Mouse (Mus musculus): Measurements from ENCODE around the gene Aoc3.
"Not testable (repeated sequence)": the region's sequence is repeated elsewhere in the genome, so short reads cannot be mapped to it uniquely, and the experiment has no call there.

The Aoc3 gene

DNA sequence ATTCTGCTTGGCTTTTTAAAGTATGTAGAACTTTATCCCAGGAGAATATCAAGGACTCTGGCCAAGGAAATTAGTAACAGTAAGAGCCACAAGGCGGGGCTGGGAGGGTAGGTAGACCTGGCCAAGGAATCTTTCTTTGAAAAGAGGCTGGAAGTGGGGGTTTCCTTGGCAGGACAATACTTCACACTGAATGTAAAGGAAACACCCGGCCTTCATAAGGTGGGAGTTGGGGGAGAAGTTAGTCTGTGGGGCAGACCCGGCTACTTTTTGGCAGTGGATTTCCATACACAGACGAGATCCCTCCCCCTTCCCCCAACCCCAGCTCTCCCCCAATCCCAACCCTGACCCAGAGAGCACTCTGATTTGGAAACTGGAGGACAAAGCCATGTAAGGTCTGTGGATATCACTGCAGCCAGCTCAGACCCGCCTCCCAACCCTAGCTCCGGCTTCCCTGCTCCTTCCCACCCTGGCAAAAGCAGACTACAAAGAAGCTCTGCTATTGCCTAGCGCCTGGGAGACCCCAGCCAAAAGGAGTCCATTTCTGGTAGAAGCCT is at the start of gene Aoc3:
Gene Aoc3 (plus strand): TSS at position 235 of the 554 bp plus-strand sequence.
- no peak for DNase-seq (ENCODE audit: low read depth, low spot score)

DNA sequence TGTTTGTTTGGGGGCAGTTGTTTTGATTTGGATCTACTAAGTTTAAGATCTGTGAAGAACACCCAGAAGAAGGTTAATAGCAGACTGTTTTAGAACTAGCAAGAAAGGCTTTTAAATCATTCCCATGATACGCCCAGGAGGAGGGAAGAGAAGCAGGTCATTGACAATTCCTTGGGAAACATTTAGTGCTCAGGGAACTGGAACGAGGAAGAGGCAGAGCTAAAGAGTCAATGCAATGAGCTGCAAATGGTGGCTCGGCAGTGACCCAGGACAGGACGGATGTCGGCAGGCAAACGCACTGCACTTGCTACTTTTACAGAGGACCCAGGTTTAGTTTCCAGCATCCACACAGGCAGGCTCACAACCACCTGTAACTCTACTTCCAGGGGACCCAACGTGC is 49.6 kb upstream of the Aoc3 start:
- DNase-seq (ENCODE audit: low read depth, low spot score) = no peak

DNA sequence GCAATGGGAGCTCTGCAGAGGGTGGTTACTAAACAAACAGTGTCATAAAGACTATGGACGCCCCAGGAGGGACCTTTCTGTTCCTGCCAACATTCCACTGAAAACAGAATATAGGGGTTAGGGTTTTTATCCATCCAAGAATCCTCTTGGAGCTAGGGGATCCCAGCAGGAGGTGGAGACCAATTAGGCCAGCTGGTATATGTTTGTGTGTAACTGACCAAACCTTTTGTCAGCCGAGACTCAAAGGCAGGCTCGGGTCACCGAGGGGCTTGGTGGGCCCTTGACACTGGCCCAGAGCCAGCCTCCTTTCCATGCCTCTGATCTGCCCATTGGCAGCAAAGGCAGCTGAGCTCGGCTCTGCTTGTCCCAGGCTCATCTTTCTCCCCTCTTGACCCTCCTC is 47.5 kb upstream of the Aoc3 start:
- DNase-seq (ENCODE audit: low read depth, low spot score) = no peak

DNA sequence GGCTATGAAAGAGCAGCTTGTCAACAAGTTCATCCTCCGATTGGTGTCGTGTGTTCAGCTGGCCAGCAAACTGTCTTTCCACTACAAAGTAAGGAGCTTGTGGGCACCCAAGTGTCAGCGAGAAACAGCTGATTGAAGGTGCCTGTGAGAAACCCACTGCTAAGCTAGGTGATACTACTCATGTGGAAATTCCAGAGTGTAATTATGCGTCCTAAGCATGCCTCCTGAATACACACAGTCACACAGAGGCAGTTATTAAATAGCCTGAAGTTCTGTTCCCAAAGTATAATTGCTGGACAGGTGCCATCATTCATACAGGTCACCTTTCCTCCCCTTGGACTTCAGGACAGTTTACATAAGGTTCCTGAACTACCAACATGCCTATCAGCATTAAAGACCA is 46.6 kb upstream of the Aoc3 start:
- no peak for DNase-seq (ENCODE audit: low read depth, low spot score)

DNA sequence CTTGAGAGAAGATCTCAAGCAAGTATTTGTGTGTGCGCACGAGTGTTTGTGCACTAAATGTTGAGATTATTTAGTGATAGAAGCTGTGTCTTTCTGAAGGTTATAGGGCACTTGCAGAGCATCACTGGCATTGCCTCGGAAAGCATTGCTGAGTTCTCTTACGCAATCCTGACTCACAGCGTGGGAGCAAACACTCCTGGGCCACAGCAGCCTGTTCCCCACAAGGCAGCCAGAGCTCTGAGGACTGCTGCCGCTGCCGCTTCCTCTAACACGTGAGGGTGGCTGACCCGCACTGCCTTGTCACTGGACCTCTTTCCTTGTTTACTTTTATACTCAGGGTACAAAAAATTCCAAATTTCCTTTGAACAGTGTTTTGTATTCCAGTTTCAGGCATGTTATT is 43.1 kb upstream of the Aoc3 start:
- DNase-seq (ENCODE audit: low read depth, low spot score) = no peak

DNA sequence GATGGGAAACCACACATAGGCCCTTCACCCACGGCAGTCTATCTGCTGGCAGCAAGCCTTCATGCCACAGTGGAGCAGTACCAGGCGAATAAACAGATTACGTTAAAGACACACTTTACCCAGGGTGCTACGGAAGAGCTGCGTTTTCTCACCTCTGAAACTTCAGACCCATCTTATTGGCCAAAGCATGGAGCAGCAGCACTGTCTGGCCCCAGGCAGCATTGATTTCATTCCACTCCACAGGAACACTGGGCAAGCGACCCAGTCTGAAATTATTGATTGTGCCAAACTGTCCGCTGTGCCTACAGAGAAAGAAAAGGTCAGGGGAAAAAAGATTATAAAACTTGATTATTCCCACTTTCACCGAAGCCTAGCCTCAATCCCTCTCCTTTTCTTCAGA is 39.2 kb upstream of the Aoc3 start:
- no peak for DNase-seq (ENCODE audit: low read depth, low spot score)

DNA sequence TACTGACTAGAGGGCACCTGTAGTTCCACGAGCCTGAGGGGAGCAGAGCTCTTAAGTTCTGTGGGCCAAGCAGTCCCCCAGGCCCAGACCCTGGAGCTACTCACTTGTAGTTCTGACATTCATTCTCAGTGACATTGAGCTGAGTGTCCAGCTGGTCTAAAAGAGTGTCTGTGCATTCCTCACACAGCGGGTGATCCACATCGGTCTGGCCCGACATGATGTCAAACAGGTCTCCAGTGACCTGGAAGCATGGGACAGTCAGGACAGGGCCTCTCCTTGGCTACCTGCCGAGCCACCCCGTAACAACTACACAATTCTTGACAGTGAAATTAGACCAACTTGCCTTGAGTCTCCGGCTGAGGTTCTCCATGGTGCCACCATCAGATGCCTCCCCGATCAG is 35.2 kb upstream of the Aoc3 start:
- DNase-seq (ENCODE audit: low read depth, low spot score) = no peak

DNA sequence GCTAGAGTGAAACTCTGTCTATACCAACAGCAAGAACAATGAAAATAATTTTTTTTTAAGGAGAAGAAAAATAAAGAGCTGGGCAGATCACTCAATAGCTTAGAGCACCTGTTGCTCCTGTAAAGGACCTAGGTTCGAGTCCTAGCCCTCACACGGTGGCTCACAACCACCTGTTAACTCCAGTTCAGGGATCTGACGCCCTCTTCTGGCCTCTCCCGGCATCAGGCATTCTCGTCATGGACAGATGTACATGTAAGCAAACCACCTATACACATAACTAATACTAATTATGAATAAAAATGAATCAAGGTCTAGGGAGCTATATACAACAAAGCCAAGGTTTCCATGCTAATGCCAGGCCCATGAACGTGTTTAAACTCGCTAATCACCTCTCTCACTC is 29.5 kb upstream of the Aoc3 start:
- DNase-seq (ENCODE audit: low read depth, low spot score) = peak; percentile 52

DNA sequence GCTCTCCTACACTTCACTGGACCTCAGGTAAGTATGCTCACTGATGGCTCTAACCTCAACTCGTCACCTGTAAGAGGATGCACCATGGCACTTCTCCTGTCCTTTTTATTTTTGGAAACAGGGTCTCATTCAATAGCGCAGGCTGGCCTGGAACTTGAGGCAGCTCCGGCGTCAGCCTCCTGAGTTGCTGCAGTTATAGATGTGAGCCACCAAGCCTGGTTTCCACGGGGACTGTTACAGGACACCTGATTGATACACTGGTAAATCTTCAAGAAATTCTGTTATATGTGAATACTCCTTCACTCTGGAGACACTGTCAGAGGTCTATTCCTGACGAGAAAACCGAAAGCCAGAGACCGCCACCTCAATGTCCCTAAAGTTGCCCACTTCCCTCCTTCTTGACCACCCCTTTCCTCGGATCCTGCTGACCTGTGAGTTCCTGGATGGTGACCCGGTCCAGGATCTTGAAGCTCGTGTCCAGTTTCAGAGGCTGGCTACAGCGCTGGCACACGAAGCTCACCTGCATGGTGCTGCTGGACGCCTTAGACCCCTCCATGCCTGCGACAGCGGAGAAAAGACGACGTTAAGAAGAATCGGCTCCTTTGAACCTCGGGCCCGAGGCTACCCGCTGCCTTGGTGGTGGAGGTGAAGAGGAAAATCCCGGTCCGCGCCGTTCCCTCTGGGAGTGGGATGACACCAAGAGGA is 29.0 kb upstream of the Aoc3 start:
- DNase-seq (ENCODE audit: low read depth, low spot score) = no peak

DNA sequence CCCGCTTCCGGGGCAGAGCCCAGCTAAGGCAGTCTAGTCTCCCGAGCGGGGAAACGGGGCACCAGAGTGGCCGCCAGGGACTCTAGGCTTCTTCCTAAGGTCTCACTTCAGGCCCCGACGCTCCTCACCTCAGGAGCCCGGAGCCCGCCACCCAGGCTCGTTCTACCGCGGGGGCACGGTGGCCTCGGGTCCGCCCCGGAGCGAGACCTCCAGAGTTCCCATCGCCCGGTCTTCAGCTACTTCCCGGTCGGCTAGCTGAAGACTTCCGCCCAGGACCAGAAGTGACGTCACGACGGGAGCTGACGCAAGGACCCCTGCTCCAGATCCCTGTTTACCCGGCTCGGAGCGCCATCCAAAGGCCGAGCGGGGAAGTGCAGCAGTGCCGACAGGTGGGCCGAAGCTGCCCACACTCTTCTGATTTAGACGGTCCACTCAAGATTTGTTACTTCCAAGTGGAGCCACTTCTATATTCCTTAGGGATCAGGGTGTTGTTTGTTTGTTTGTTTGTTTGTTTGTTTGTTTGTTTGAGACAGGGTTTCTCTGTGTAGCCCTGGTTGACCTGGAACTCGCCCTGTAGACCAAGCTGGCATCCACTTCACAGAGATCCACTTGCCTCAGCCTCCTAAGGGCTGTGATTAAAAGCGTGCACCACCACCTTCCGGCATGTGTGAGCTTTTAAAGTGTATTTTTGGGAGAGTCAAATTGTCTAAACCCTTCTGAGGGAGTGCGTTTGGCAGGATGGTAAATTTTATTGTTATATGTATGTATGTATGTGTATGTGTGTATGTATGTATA is 28.2 kb upstream of the Aoc3 start, which contains the start of gene Becn1:
Gene Becn1 (minus strand): TSS at position 283 of the 795 bp plus-strand sequence.
- peak; percentile 92 for DNase-seq (ENCODE audit: low read depth, low spot score)

DNA sequence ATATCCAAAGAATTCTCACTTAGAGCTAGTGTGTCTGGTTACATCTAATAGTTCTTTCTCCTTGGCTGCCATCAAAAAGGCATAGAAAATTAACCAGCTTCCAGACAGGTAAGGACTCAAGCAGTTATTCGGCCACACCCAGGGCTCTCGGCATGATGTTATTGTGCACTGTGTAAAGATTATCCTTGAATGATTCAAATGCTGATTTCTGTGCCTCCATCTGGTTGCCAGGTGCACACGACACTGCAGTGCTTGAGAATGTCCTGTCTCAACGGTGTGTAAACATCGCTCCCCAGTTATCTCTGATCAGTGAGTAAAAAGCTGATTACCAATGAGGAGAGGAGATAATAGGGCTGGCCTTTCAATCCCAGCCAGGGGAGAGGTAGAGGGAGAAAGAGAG is 22.7 kb upstream of the Aoc3 start:
- DNase-seq (ENCODE audit: low read depth, low spot score) = no peak

DNA sequence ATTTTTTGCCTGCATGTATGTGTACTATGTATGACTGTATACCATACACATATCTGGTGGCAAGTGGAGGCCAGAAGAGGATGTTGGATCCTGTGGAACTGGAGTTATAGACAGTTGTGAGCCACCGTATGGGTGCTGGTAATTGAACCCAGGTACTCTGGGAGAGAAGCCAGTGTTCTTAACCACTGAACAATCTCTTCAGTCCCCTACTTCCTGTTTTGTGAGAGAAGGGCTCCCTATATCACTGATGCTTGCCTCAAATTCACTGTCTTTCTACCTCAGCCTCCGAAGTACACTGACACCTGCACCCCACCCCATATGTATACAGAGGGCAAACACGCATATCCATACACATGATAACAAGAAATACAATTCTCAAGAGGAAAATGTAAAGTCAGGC is 19.3 kb upstream of the Aoc3 start:
- DNase-seq (ENCODE audit: low read depth, low spot score) = no peak

DNA sequence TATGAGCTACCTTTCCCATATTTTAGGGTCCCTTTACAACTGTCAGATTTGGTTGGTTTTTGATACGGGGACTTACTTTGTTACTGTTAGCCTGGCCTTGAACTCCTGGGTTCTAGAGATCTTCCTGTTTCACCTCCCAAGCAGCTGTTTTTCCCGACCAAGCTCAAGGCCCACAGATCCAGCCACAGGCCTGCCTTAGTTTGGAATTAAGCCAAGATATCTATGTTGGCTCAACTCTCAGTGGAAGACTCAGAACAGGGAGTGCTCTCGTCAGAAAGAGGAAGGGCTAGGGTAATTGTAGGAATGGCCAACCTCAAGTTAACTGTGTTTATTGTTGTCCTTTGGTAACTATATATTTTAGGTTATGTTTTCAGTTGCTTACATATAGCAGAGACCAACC is 18.3 kb upstream of the Aoc3 start:
- DNase-seq (ENCODE audit: low read depth, low spot score) = no peak

DNA sequence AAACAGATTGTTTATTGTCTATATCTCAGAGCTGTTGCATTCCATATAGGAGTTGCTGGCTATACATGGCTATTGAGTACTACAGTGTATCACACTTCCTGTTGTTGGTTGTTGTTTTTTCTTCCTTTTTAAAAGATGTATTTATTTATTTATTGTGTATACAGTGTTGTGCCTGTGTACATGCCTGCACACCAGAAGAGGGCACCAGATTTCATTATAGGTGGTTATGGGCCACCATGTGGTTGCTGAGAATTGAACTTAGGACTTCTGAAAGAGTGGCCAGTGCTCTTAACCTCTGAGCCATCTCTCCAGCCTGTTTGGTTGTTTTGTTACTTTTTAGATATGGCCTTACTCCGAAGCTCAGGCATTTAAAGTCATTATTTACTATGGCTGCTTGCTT is 15.8 kb upstream of the Aoc3 start:
- no peak for DNase-seq (ENCODE audit: low read depth, low spot score)

DNA sequence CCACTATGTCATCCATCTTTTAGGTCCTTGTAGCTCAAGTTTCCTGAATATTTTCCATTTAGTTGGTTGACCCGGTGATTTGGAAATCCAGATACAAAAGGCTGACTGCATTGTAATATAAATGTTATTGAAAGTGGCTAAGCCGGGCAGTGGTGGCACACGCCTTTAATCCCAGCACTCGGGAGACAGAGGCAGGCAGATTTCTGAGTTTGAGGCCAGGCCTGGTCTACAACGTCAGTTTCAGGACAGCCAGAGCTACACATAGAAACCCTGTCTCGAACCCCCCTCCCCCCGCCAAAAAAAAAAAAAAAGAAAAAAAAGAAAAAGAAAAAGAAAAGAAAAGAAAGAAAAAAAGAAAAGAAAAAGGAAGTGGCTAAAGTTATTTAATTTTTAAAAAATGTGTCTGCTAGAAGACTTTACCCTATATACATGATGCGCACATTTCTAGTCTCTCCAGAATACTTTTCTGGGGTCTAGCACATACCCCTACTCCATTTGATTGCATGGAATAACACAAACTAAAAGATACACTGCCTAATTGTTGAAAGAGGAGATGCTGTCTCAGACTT is 15.2 kb upstream of the Aoc3 start:
- peak; percentile 37 for DNase-seq (ENCODE audit: low read depth, low spot score)

DNA sequence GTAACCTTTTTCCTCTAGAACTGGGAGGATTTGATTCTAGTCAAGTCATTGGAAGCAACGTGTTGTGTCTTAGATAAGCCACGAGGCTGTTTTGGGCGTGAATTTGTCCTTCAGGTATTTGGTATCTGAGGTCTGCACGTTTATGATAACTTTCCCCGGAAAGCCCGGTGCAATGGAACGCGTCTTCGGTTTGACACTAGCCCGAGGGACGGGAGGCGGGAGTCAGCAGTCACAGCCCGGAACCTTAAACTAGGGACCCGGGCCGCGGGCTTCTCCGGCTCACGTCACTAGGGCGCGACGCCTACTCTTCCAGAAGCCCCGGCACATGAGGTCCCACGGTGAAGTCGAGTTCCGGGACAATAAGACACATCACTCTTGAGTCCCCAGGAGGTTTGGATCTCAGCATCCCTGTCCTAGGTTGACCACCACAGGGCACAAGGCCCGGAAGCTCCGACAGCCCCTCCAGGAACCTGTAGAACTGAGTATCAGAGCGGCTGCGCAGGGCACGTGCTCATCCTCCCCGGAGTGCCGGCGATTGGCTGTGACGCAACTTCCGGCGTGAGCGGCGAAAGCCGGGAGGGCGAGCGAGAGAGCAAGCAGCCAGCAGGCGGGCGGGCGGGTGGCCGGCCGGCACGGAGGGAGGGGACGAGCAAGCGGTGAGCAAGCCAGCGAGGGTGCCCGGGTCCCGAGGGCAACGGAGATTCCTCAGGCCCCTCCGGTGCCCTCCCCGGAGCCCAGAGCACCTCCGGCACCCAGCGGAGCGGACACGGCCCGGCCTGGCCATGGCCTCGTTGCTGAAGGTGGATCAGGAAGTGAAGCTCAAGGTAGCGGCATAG is 14.5 kb upstream of the Aoc3 start, which contains the start of gene Psme3:
Gene Psme3 (plus strand): TSS at position 549 of the 836 bp plus-strand sequence.
- DNase-seq (ENCODE audit: low read depth, low spot score) = peak; percentile 94

DNA sequence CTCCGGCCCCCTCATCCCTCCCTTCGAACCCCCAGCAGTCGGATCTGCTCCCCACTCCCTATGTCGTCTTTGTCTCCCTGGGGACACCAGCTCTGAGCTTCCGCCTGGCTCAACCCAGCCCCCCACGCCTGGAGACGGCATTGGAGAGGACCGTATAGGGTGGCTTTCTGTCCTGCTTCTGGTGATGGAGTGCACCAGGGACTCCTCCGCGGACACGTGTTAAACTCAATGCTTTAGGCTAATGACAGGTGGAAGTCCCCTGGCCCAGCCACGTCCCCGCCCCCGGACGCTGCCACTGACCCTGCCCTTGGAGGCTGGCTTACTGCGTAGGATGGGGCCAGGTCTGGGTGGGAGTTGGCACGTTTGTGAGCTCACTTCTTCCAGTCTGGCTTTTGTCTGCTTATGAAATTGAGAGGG is 13.9 kb upstream of the Aoc3 start:
- no peak for DNase-seq (ENCODE audit: low read depth, low spot score)

DNA sequence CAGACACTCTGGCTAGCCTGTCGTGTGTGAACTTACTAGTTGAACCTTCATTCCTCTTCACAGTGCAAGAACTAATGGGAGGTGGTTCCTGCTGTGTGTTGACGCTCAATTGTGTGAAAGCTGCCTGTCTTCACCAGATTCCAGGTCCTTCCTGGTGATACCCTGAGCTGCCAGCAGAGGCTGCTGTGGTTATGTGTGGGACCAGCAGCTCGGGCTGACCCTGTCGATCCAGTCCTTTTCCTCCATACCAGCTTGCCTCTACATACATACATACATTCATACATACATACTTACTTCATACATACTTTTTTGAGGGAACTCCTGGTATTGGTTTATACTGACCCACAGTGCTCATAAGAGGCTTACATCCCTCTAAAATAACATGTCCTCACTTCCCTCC is 6.8 kb upstream of the Aoc3 start:
- DNase-seq (ENCODE audit: low read depth, low spot score) = no peak

DNA sequence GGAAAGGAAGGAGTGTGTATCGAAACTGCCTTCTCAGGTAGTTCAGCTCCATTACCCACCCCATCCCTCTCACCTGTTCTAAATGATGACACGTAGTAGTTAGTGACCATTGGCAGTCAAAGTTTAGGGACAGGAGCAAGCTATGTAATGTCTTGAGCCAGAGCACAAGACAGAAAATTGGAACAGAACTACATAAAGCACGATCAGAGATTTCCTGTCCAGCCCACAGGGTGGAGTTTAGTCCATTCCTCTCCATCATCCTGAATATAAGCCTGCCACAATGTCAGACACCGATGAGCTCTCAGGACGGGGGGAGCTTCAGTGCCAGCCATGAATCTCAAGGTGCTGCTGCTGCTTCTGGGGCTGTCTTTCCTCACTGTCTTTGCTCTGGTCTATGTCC is 5.6 kb upstream of the Aoc3 start, which contains the start of gene Aoc2:
Gene Aoc2 (plus strand): TSS at position 301 of the 400 bp plus-strand sequence.
- DNase-seq (ENCODE audit: low read depth, low spot score) = no peak

DNA sequence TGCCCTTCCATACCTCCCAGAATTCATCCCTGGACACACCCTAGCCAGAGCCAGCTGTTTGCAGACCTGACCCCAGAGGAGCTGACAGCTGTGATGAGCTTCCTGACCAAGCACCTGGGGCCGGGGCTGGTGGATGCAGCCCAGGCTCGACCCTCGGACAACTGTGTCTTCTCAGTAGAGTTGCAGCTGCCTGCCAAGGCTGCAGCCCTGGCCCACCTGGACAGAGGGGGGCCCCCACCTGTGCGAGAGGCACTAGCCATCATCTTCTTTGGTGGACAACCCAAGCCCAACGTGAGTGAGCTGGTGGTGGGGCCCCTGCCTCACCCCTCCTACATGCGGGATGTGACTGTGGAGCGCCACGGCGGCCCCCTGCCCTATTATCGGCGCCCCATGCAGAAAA is 5.2 kb upstream of the Aoc3 start:
- DNase-seq (ENCODE audit: low read depth, low spot score) = not testable (repeated sequence)

DNA sequence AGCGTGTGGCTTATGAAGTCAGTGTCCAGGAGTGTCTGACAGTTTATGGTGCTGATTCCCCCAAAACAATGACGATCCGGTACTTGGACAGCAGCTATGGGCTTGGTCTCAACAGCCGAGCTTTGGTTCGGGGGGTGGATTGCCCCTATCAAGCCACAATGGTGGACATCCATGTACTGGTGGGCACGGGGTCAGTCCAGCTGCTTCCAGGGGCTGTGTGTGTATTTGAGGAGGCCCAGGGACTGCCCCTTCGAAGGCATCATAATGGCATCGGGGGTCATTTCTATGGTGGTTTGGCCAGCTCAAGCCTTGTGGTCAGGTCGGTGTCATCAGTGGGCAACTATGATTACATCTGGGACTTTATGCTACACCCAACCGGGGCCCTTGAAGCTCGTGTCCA is 4.3 kb upstream of the Aoc3 start:
- DNase-seq (ENCODE audit: low read depth, low spot score) = no peak

All from c-Kit-negative CD71-positive TER-119-positive erythroid progenitor cells, embryonic 14.5 days (primary cell).